Mouse (Mus musculus): ENCODE data around the gene Ankrd28.
"Not testable (repeated sequence)": the region's sequence is repeated elsewhere in the genome, so short reads cannot be mapped to it uniquely, and the experiment has no call there.

The Ankrd28 gene

GRCm38 (mm10) chr14:31830571-31831369 is at the start of gene Ankrd28:
TSS of gene Ankrd28 (minus strand) at chr14:31830651.
- DNase-seq (ENCODE audit: low spot score) = peak; percentile 93

GRCm38 (mm10) chr14:31879456-31879855 is 49.0 kb upstream of the Ankrd28 start:
- DNase-seq (ENCODE audit: low spot score) = no peak

GRCm38 (mm10) chr14:31872130-31872529 is 41.7 kb upstream of the Ankrd28 start:
- DNase-seq (ENCODE audit: low spot score) = no peak

GRCm38 (mm10) chr14:31870436-31870835 is 40.0 kb upstream of the Ankrd28 start:
- DNase-seq (ENCODE audit: low spot score) = no peak

- no peak for DNase-seq (ENCODE audit: low spot score)
Measured at GRCm38 (mm10) chr14:31868591-31868990, 38.1 kb upstream of the Ankrd28 start.

DNA sequence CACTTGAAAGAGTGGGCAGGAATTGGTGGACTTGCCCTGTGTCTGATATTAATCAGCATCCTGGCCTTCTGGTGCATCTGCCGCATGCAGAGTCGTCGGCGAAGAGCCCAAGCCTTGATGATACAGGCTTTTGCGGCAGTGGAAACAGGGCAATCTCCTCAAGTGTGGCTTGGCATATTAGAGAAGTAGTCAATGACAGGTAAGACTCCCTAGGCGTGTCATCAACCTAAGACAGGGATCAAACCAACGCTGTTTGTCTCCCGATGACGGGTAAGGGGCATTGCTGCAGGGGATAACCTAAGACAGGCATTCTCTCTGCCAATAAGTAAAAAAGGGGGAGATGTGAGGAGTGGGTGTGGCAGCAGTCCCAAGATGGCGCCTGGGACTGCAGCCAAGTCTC is 35.9 kb upstream of the Ankrd28 start:
- not testable (repeated sequence) for DNase-seq (ENCODE audit: low spot score)

DNA sequence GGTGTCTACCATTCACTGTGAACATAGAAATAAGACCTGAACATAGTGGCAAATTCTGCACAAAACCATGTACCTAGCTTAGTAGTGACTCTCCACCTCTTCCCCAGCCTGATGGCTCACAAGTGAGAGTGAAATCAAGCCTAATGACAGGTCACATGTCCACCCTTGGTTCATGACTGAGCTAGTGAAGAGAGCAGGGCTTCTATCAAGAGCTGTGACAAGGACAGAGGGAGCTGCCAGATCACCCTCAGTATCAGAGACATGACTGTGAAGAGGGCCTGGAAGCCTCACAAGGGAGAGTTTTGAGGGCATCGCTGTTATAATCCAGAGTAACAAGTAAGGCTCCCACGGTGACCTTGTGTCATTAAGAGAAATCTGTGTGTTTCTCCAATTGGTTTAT is 28.2 kb upstream of the Ankrd28 start:
- DNase-seq (ENCODE audit: low spot score) = no peak

DNA sequence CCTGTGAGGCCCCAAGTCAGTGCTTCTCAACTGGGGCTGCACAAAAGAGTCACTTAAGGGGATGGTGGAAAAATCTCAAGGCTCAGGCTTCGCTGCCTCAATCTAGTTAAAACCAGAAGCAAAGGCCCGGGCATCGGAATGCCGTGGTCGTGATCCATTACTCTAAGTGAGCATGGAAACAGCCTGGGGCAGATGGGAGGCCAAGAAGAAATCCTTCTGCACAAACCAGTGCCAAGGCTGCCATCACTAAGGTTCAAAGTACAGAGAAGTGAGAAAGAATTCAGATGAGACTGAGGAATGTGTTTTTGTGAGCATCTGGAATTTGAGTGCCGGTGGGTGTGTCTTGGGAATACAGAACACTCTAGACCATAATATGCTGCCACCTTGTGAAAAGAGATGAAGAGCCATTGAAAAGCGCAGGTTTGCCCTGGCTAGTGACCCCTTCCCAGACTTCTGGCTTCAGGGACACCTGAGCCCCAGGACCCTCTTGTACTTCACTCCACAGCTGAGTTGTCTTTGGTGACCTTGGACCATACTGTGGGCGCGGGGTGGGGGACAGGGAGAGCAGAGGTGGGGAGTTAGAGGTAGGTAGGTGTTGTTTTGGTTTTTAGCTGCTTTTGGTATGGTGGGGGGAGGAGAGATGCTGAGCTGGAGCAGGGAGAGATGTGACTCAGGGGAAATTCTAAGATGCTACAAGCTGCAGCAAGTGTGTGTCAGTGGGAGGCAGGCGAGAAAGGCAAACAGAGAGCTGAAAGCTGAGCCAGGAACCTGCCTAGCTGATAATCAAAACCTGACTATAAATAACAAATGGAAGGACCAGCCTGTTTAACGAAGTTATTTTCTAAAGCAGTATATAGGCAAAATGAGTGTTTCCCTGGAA is 26.9 kb upstream of the Ankrd28 start:
- no peak for DNase-seq (ENCODE audit: low spot score)

GRCm38 (mm10) chr14:31856007-31856406 is 25.6 kb upstream of the Ankrd28 start:
- no peak for DNase-seq (ENCODE audit: low spot score)

DNA sequence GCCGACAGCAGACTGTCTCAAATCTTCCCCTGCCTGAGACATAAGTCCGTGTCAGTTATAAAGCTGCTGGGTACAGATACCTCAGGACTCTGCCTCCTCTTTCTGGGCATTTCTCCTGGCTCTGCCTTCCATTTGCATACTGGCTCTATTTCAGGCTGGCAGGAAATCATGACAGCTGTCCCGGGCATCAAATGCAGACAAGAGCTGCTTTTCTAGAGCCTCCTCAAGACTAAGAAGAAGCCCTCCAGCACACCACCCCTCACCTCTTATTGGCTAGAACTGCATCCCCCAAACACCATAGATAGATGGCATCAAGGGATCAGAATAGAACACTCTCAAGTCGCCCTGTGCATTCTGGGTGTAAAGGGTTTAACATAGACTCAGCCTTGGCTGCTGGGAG is 24.2 kb upstream of the Ankrd28 start:
- DNase-seq (ENCODE audit: low spot score) = no peak

- DNase-seq (ENCODE audit: low spot score) = no peak
Measured at GRCm38 (mm10) chr14:31843571-31843970, 13.1 kb upstream of the Ankrd28 start.

DNA sequence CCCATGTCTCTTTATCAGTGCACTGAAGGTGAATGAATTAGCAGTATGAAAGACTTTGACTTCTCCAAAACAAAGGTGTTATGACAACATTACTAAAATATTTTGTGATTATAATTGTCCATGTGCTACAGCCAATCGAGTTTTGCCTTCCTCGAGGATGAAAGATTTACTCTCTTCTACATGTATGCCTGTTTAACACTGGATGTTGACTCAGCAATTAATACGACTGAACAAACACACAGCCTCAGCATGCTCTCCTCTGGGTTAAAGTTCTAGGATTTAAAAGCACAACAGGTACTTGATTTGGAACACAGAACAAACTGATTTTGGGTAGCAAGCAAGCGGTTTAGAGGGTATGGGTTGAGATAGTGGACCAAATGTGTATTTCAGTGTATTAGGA is 1.6 kb upstream of the Ankrd28 start:
- DNase-seq (ENCODE audit: low spot score) = no peak

- DNase-seq (ENCODE audit: low spot score) = no peak
Measured at GRCm38 (mm10) chr14:31831370-31831712, 890 bp upstream of the Ankrd28 start.

DNA sequence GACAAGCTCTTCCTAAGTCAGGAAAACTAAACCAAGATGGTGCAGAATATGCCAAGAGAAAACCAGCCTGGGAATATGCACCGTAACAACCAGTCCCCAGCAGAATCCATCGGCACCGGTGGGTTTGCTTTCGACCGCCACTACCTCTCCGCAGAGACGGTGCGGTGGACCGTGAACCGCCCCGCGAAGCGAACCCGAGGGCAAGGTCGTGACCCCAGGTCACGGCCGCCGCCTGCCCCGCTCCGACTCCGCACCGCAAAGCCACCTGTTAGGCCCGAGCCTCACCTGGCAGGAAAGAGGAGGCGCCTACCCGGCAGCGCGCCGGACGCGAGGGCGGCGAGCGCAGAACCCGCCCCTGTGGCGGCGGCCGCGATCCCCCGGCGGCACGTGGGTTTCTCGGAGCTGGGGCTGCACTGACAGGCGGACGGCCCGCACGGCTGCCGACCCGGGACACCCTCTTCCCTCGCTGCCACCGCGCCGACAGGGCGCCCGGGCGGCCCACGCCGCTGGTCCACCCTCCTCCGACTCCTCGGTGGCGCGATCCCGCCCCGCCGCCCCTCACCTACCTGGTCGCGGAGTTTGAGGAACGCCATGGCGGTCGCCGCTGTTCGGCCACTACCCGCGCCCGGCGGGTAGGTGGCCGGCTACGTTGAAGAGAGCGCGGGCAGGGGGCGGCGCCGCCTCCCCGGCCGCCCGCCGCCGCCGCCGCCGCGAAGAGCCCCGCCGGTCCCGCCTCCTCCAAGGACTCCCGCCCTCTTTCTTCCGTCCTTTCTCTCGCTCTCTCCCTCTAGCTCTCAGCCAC is 489 bp downstream of the Ankrd28 start:
- DNase-seq (ENCODE audit: low spot score) = peak; percentile 59

DNA sequence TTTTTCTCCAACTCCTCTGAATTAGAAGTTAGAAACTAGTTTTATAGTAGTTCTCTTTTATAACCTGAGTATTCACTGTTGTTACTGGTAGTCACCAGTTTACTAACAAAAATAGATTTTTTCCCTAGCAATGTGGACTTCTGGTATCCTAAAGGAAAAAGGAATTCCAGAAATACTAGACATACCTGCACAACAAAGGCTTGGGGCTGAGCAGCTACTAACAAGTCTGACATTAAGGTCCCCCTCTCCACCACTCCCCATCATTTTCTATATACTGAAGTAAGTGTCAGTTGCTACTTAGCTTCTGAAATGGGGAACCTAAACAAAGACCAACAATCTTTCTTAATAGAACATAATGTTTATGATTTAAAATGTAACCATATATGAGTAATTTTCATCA is 3.2 kb downstream of the Ankrd28 start:
- no peak for DNase-seq (ENCODE audit: low spot score)

GRCm38 (mm10) chr14:31809942-31810341 is 20.5 kb downstream of the Ankrd28 start:
- no peak for DNase-seq (ENCODE audit: low spot score)

GRCm38 (mm10) chr14:31803791-31804190 is 26.7 kb downstream of the Ankrd28 start:
- DNase-seq (ENCODE audit: low spot score) = no peak

DNA sequence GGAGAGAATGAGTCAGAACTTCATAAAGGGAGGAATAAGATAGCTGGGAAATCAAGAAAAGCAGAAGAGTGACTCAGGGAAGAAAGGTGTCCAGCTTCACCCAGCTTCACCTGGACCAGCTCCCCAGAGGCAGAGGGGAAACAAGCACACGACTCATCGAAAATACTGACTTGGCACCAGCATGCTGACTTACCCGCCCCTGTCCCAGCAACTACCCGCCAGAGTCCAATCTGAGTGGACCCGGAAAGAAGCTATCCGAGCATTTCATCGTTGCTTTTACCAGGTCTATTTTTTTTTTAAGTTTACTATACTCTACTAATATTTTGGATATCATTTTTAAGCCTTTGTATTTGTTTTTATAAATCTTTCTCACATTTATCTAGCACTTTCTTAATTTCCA is 29.5 kb downstream of the Ankrd28 start:
- DNase-seq (ENCODE audit: low spot score) = no peak

GRCm38 (mm10) chr14:31800446-31800845 is 30.0 kb downstream of the Ankrd28 start:
- DNase-seq (ENCODE audit: low spot score) = no peak

DNA sequence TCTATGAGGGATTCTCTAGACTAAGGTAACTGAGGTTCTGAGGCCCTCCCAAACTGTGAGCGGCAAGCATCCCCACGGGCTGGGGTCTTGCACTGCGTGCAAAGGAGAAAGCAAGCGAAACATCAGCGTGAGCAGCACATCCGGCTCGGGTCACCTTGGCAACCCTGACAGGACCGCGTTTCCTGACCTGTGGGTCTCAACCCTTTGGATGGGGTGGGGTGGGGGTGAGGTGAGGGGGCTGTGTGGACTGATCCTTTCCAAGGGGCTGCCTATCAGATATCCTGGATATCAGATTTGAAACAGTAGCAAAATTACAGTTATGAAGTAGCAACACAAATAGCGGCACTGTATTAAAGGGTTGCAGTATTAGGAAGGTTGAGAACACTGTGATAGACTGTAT is 31.5 kb downstream of the Ankrd28 start:
- no peak for DNase-seq (ENCODE audit: low spot score)

DNA sequence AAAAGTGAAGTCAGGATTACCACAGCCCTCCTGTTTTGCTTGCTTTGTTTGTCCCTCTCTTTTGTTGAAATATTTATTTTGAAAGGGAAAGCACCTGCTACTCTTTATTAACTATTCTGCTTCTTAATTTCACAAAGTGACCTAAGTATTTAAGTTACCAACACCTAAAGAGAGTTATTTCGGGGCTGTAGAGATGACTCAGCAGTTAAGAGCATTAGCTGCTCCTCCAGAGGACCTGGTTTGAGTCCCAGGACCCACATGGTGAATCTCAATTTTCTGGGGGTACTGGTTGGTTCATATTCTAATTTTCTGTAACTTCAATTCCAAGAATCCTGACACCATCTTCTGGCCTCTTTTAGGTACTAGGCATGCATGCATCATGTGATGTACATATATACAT is 34.9 kb downstream of the Ankrd28 start:
- DNase-seq (ENCODE audit: low spot score) = no peak

DNA sequence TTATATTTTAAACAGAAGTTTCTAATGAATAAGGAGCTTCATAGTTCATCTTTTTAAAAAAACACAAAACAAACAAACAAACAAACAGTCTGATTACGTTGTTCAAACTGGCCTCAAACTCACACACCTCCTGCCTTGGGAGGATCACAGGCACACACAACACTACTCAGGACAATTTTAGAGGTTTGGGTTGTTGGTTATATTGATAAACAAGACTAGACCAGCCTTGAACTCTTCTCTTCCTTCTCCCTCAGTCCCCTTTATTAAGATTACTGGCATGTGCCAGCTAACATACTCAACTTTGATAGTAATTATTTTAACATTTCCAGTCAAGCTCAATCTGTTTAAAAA is 35.7 kb downstream of the Ankrd28 start:
- DNase-seq (ENCODE audit: low spot score) = no peak

Data from urinary bladder, postnatal 14 days (tissue).